Mouse (Mus musculus) heart, embryonic 16.5 days (tissue): ENCODE measurements at regions not wholly inside any gene's neighbourhood (a gene's known extent, or its start where the extent isn't known, plus 50 kb on each side); places are given as distances from the start of the nearest gene placed in this dataset.

Source experiments
- ATAC-seq: fragments of 200-750 bp; cut with Nextera tagmentation; replicated peaks from 2 replicates; pipeline ENCODE4 v1.8.0; 2017; ENCODE audit warnings: moderate number of reproducible peaks; ENCODE audit not compliant: insufficient read depth, low FRiP score; ENCODE audit errors: extremely low read depth
- H3K27ac ChIP-seq: fragments of 300-500 bp; sonication (generic); 2 replicates; pipeline ENCODE4 v1.5.1; 2014; ENCODE audit warnings: mild to moderate bottlenecking, low read length, control low read depth, moderate library complexity
- H3K27me3 ChIP-seq: fragments of 300-500 bp; sonication (generic); 2 replicates; pipeline ENCODE4 v1.6.1; 2014; ENCODE audit warnings: low read length, mixed read lengths; ENCODE audit not compliant: control insufficient read depth, insufficient read depth
- H3K36me3 ChIP-seq: fragments of 300-500 bp; sonication (generic); 2 replicates; pipeline ENCODE4 v1.6.1; 2014; ENCODE audit not compliant: control insufficient read depth, insufficient read depth
- H3K4me1 ChIP-seq: fragments of 300-500 bp; sonication (generic); 2 replicates; pipeline ENCODE4 v1.6.1; 2014; ENCODE audit warnings: low read length, mixed read lengths; ENCODE audit not compliant: control insufficient read depth, insufficient read depth
- H3K4me2 ChIP-seq: fragments of 300-500 bp; sonication (generic); 2 replicates; pipeline ENCODE4 v1.6.1; 2014; ENCODE audit warnings: low read depth, mild to moderate bottlenecking, control low read depth, low read length
- H3K4me3 ChIP-seq: fragments of 300-500 bp; sonication (generic); 2 replicates; pipeline ENCODE4 v1.5.1; 2014; ENCODE audit warnings: mild to moderate bottlenecking, control low read depth, low read length
- H3K9ac ChIP-seq: fragments of 300-500 bp; sonication (generic); 2 replicates; pipeline ENCODE4 v1.6.1; 2014; ENCODE audit warnings: low read length, control low read depth
- H3K9me3 ChIP-seq: fragments of 300-500 bp; sonication (generic); replicated peaks from 2 replicates; pipeline ENCODE4 v1.6.1; 2016; ENCODE audit warnings: low read length; ENCODE audit not compliant: control insufficient read depth
- WGBS: fragments of 180-500 bp; shearing (Covaris S2); extraction: QIAGEN DNeasy Blood & Tissue Kit; methylation state at CpG from one replicate; pipeline ENCODE4 v1.1.7; 2014; 5-methylcytosine and 5-hydroxymethylcytosine counted together

- no peak overlapping the region for H3K9ac ChIP-seq
- H3K9me3 ChIP-seq, result no peaks in the 10 kb centered on the region
- no peak overlapping the region for H3K4me3 ChIP-seq
- WGBS, result 54% methylated on average over 4 of the region's 4 CpGs
- H3K27me3 ChIP-seq, result no peaks in the 10 kb centered on the region
- H3K27ac ChIP-seq, result peak overlapping the region; percentile 29; the same call in 1 of the 2 replicates
- no peak overlapping the region for H3K4me2 ChIP-seq
- no peak for ATAC-seq
- H3K4me1 ChIP-seq, result peaks cover 17% of the 10 kb centered on the region
- H3K36me3 ChIP-seq, result no peaks in the 10 kb centered on the region
These were observed 187.0 kb upstream of the Sesn3 start for GRCm38 (mm10) chr9:14087874-14088273.

DNA sequence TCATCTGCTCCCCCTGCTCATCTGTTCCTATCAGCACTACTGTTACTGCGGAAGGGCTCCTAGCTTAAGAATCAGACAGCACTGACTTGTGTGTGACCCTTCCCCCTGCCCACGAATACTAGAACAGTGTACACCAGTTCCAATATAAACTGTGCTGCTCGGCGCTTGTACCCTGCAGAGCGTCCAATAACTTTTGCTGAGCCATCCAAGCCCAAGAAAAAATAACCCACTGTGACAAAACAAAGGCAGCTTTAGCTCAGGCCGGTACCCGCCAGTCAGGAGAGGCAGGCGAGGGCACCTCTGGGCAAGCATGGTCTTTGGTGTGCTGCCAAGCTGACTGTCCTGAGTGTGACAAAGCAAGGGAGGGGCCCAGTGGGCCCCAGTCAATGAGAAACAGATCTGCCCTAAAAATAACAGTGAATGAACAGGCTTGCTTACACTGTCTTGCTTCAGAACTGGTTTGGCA lies 185.0 kb upstream of the Sesn3 start:
- Histone ChIP-seq H3K27me3 (no peaks in the 10 kb centered on the region), H3K4me1 (peaks cover 17% of the 10 kb centered on the region), H3K36me3 (no peaks in the 10 kb centered on the region), H3K4me2 (no peak overlapping the region), H3K9me3 (no peaks in the 10 kb centered on the region), H3K27ac (peak overlapping the region; percentile 51), H3K4me3 (no peak overlapping the region), H3K9ac (peak overlapping the region; percentile 39; the same call in 1 of the 2 replicates)
- ATAC-seq, result peak; percentile 91
- 35% methylated on average over 8 of the region's 8 CpGs for WGBS

DNA sequence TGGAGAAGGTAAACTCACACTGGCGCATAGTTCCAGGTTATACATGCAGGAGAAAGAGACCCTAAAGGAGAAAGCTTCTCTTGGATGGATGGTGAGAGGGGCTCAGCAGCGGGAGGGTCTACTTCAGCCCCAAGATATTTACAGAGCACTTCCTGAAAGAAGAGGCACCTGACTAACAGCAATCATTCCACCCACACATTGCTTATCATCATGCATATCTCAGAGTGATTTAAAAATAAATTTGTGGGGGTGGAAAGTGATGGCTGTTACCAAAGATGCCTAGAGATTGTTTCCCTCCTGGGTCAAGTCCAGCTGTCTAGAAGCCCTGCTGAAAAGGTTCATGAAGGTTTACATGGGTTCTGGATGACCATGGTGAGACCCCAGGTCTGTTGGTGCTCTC lies 184.4 kb upstream of the Sesn3 start:
- peak overlapping the region; percentile 51 for H3K27ac ChIP-seq
- no peak overlapping the region for H3K4me3 ChIP-seq
- ATAC-seq, result no peak
- H3K9ac ChIP-seq, result no peak overlapping the region
- 74% methylated on average over 2 of the region's 2 CpGs for WGBS
- peaks cover 17% of the 10 kb centered on the region for H3K4me1 ChIP-seq
- H3K9me3 ChIP-seq, result no peaks in the 10 kb centered on the region
- no peak overlapping the region for H3K4me2 ChIP-seq
- H3K27me3 ChIP-seq, result no peaks in the 10 kb centered on the region
- H3K36me3 ChIP-seq, result no peaks in the 10 kb centered on the region

GRCm38 (mm10) chr9:14091099-14091930 lies 183.6 kb upstream of the Sesn3 start:
- Histone ChIP-seq H3K4me2 (no peak overlapping the region), H3K27me3 (no peaks in the 10 kb centered on the region), H3K36me3 (no peaks in the 10 kb centered on the region), H3K9ac (no peak overlapping the region), H3K9me3 (no peaks in the 10 kb centered on the region), H3K27ac (no peak overlapping the region), H3K4me1 (peaks cover 17% of the 10 kb centered on the region), H3K4me3 (no peak overlapping the region)
- ATAC-seq, result no peak
- 68% methylated on average over 8 of the region's 8 CpGs for WGBS

GRCm38 (mm10) chr9:14092996-14093442 lies 181.8 kb upstream of the Sesn3 start:
- Histone ChIP-seq H3K27ac (0 out of 2 replicates have a peak overlapping the region, but pooled peaks have one; percentile 10), H3K4me3 (no peak overlapping the region), H3K27me3 (no peaks in the 10 kb centered on the region), H3K9ac (no peak overlapping the region), H3K4me1 (peaks cover 17% of the 10 kb centered on the region), H3K36me3 (no peaks in the 10 kb centered on the region), H3K4me2 (no peak overlapping the region), H3K9me3 (no peaks in the 10 kb centered on the region)
- 60% methylated on average over 2 of the region's 2 CpGs for WGBS
- no peak for ATAC-seq

DNA sequence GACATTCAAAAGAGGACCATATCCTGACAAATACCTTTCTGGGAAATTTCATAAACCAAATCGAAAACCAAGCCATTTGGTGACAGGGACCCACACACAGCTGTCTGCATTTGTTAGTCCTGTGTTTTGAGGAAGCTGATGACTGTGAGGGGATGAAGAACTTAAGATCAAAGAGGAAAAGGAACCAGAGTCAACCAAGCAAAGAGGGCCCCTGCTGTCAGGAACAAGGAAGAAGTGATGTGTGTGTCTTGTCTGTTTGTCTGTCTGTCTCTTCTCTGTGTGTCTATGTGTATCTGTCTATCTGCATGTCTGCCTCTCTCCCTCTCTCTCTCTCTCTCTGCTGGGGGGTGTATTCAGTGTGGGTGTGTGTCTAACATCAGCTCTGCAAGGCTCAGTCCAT lies 171.3 kb upstream of the Sesn3 start:
- no peak overlapping the region for H3K9ac ChIP-seq
- H3K27ac ChIP-seq, result no peak overlapping the region
- WGBS, result 52% methylated on average over 1 of the region's 1 CpGs
- no peak overlapping the region for H3K4me3 ChIP-seq
- H3K9me3 ChIP-seq, result no peaks in the 10 kb centered on the region
- no peaks in the 10 kb centered on the region for H3K36me3 ChIP-seq
- ATAC-seq, result no peak
- H3K27me3 ChIP-seq, result no peaks in the 10 kb centered on the region
- no peak overlapping the region for H3K4me2 ChIP-seq
- peaks cover 9% of the 10 kb centered on the region; the same call in 1 of the 2 replicates for H3K4me1 ChIP-seq

- Histone ChIP-seq H3K27ac (no peak overlapping the region), H3K36me3 (no peaks in the 10 kb centered on the region), H3K4me3 (no peak overlapping the region), H3K4me2 (no peak overlapping the region), H3K9me3 (no peaks in the 10 kb centered on the region), H3K27me3 (no peaks in the 10 kb centered on the region), H3K4me1 (peaks cover 9% of the 10 kb centered on the region; the same call in 1 of the 2 replicates), H3K9ac (no peak overlapping the region)
- WGBS, result 22% methylated on average over 2 of the region's 2 CpGs
- no peak for ATAC-seq
These were observed 169.9 kb upstream of the Sesn3 start for GRCm38 (mm10) chr9:14104921-14105320.

- no peak overlapping the region for H3K27ac ChIP-seq
- no peaks in the 10 kb centered on the region for H3K36me3 ChIP-seq
- no peak overlapping the region for H3K9ac ChIP-seq
- WGBS, result 85% methylated on average over 1 of the region's 1 CpGs
- H3K4me2 ChIP-seq, result no peak overlapping the region
- H3K9me3 ChIP-seq, result no peaks in the 10 kb centered on the region
- H3K4me1 ChIP-seq, result peaks cover 9% of the 10 kb centered on the region; the same call in 1 of the 2 replicates
- H3K27me3 ChIP-seq, result no peaks in the 10 kb centered on the region
- H3K4me3 ChIP-seq, result no peak overlapping the region
- ATAC-seq, result no peak
These were observed 168.5 kb upstream of the Sesn3 start for GRCm38 (mm10) chr9:14106371-14106770.

DNA sequence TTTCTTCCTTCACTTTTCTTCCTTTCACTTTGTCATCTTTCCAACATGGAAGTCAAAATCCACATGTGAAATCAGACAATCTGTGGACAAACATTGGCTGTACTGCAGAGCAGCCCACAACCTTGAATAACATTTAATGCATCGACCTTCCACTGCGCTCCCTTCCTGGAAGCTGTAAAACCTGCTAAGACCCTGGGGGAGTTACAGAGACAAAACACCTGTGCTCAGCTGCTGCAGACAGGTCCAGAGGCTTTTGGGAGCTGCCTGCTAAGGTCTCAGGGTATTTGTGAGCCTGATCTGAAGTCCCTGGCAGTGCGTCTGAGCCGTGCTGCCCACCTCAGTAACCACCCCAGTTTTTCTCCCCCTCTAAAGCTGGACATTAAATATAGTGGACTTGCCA lies 166.1 kb upstream of the Sesn3 start:
- no peak overlapping the region for H3K4me2 ChIP-seq
- H3K27me3 ChIP-seq, result no peaks in the 10 kb centered on the region
- 71% methylated on average over 4 of the region's 4 CpGs for WGBS
- no peak overlapping the region for H3K4me3 ChIP-seq
- no peaks in the 10 kb centered on the region for H3K9me3 ChIP-seq
- ATAC-seq, result no peak
- H3K36me3 ChIP-seq, result no peaks in the 10 kb centered on the region
- no peak overlapping the region for H3K27ac ChIP-seq
- no peak overlapping the region for H3K9ac ChIP-seq
- H3K4me1 ChIP-seq, result peaks cover 3% of the 10 kb centered on the region; the same call in 1 of the 2 replicates
